Mouse (Mus musculus) liver, embryonic 14.5 days (tissue): ENCODE results near the gene Gadd45gip1.

Source experiments
- CTCF ChIP-seq: IDR thresholded peaks from 2 replicates; pipeline ENCODE4 v1.5.1; 2016; ENCODE audit warnings: antibody characterized with exemption, low read depth, control low read depth
- EP300 ChIP-seq: IDR thresholded peaks from 2 replicates; pipeline ENCODE4 v1.6.1; 2016; ENCODE audit warnings: antibody characterized with exemption, low read depth

- TF ChIP-seq CTCF (no peak), EP300 (no peak)
Measured at GRCm38 (mm10) chr8:84782680-84783079, 48.6 kb upstream of the Gadd45gip1 start.
